Mouse (Mus musculus) forebrain, embryonic 14.5 days (tissue): ENCODE measurements at regions not wholly inside any gene's neighbourhood (a gene's known extent, or its start where the extent isn't known, plus 50 kb on each side); places are given as distances from the start of the nearest gene placed in this dataset.
A peak's percentile ranks its signal among the peaks of the same experiment; 100 is the strongest.

Experiments
- ATAC-seq: fragments of 200-750 bp; cut with Nextera tagmentation; 2 replicates; pipeline ENCODE4 v1.8.0; 2017; ENCODE audit warnings: mild to moderate bottlenecking, moderate library complexity
- DNase-seq: peaks from one replicate; pipeline ENCODE4 v3.0.0-alpha.2; 2015; ENCODE audit warnings: low spot score
- H3K27ac ChIP-seq: fragments of 300-500 bp; sonication (generic); 2 replicates; pipeline ENCODE4 v1.5.1; 2014; ENCODE audit warnings: low read depth, mild to moderate bottlenecking, control low read depth, low read length, moderate library complexity
- H3K27me3 ChIP-seq: fragments of 300-500 bp; sonication (generic); replicated peaks from 2 replicates; pipeline ENCODE4 v1.6.1; 2014; ENCODE audit warnings: low read length, control low read depth, mixed read lengths; ENCODE audit not compliant: control insufficient read depth, insufficient read depth
- H3K36me3 ChIP-seq: fragments of 300-500 bp; sonication (generic); 2 replicates; pipeline ENCODE4 v1.6.1; 2014; ENCODE audit warnings: low read length, control low read depth; ENCODE audit not compliant: control insufficient read depth, insufficient read depth
- H3K4me1 ChIP-seq: fragments of 300-500 bp; sonication (generic); 2 replicates; pipeline ENCODE4 v1.6.1; 2014; ENCODE audit warnings: antibody characterized with exemption, low read length, control low read depth; ENCODE audit not compliant: control insufficient read depth, insufficient read depth
- H3K4me2 ChIP-seq: fragments of 300-500 bp; sonication (generic); 2 replicates; pipeline ENCODE4 v1.6.1; 2014; ENCODE audit warnings: mild to moderate bottlenecking, control low read depth, low read length
- H3K4me3 ChIP-seq: fragments of 300-500 bp; sonication (generic); 2 replicates; pipeline ENCODE4 v1.5.1; 2014; ENCODE audit warnings: low read depth, low read length, control low read depth
- H3K9ac ChIP-seq: fragments of 300-500 bp; sonication (generic); 2 replicates; pipeline ENCODE4 v1.6.1; 2014; ENCODE audit warnings: mild to moderate bottlenecking, low read length, control low read depth, moderate library complexity
- H3K9me3 ChIP-seq: fragments of 300-500 bp; sonication (generic); replicated peaks from 2 replicates; pipeline ENCODE4 v1.6.1; 2016; ENCODE audit warnings: low read length, control low read depth, mixed read lengths; ENCODE audit not compliant: control insufficient read depth
- WGBS: fragments of 180-500 bp; shearing (Covaris S2); extraction: QIAGEN DNeasy Blood & Tissue Kit; methylation state at CpG from one replicate; pipeline ENCODE4 v1.1.7; 2014; 5-methylcytosine and 5-hydroxymethylcytosine counted together

DNA sequence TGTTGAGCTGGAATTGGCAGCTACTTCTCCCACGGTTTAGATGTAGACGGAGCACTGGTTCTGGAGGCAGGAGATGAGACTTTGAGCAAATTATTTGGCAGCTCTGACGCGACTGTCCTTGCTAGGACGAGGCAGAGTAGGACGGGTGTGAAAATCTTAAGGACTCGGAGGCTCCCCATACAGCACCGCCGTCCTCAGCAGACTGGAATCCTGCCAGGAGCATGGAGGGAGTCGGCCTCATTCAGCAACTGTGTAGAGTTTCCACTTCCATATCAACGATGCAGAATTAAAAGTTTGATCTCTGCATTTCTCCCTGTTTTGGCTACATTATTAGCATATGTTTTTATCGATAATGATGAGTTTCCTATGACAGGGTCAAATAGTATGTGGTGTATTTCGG, 117.7 kb upstream of the Plcz1 start:
- H3K9ac ChIP-seq = no peak overlapping the region
- H3K27ac ChIP-seq = no peak overlapping the region
- no peak overlapping the region for H3K4me3 ChIP-seq
- H3K4me2 ChIP-seq = no peak overlapping the region
- no peaks in the 10 kb centered on the region for H3K9me3 ChIP-seq
- no peaks in the 10 kb centered on the region for H3K36me3 ChIP-seq
- DNase-seq = peak; percentile 23
- WGBS = 72% methylated on average over 13 of the region's 13 CpGs
- no peak for ATAC-seq
- H3K27me3 ChIP-seq = no peaks in the 10 kb centered on the region
- H3K4me1 ChIP-seq = no peaks in the 10 kb centered on the region

DNA sequence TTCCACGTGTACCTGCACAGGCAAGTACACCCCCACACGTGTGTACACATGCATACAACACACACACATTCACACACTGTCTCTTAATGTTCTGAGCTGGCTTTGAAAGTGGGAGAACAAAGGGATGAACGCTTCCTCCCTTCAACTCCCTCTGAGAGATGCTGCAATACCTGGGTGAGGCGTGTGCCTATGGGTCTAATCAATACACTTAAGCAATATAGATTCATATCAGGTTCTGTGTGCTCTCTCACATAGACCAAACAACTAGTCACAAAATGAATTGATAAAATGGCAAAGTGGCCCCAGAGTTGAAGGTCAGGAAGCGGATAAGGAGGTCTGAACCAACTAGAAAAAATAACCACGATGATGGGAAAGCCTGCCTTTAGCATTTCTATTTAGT, 116.1 kb upstream of the Plcz1 start:
- ATAC-seq = no peak
- Histone ChIP-seq H3K4me2 (no peak overlapping the region), H3K4me3 (no peak overlapping the region), H3K9me3 (no peaks in the 10 kb centered on the region), H3K27ac (no peak overlapping the region), H3K36me3 (no peaks in the 10 kb centered on the region), H3K4me1 (no peaks in the 10 kb centered on the region), H3K9ac (no peak overlapping the region), H3K27me3 (no peaks in the 10 kb centered on the region)
- 88% methylated on average over 6 of the region's 6 CpGs for WGBS
- DNase-seq = no peak

DNA sequence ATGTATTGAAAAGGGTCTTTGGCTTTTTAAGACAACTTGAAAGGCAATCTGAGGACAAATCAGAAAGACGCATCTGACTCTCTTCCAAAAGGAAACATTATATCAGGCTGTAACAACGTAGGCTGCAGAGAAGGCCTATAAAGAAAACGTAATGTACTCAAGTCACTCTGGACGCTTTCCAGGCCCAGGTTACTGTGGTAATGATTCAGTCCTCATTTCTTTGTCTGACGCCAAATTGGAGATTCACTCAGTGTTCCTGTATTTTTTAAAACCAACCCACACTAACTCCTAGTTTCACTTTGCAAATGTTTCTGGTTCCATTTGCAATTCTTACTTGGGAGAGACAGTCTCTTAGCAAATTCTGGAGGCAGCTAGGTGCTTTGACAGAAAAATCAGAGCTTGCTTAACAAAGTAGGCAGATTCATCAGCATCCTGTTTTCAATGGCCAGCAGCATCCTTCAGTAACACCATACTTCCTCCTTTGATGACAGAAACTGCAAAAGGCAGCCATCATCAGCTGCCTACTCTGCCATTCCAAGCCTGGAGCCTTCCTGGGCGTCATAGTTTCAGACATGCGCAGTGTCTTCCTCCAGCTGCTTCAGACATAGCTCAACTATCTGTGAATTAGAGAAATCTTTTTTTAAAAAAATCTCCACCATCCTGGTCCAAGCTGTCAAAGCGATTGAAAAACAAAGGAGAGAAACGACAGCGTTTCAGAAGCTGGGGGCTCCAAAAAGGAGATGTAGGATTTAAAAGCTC, 111.3 kb upstream of the Plcz1 start:
- DNase-seq (no peak), ATAC-seq (no peak)
- WGBS = 66% methylated on average over 10 of the region's 10 CpGs
- Histone ChIP-seq H3K36me3 (no peaks in the 10 kb centered on the region), H3K27ac (no peak overlapping the region), H3K4me2 (no peak overlapping the region), H3K27me3 (no peaks in the 10 kb centered on the region), H3K4me1 (no peaks in the 10 kb centered on the region), H3K4me3 (no peak overlapping the region), H3K9me3 (no peaks in the 10 kb centered on the region), H3K9ac (no peak overlapping the region)

- Histone ChIP-seq H3K9ac (no peak overlapping the region), H3K4me1 (no peaks in the 10 kb centered on the region), H3K4me2 (no peak overlapping the region), H3K9me3 (no peaks in the 10 kb centered on the region), H3K36me3 (no peaks in the 10 kb centered on the region), H3K27me3 (no peaks in the 10 kb centered on the region), H3K27ac (no peak overlapping the region), H3K4me3 (no peak overlapping the region)
- no peak for ATAC-seq
- WGBS = 88% methylated on average over 11 of the region's 11 CpGs
- no peak for DNase-seq
Observed at GRCm38 (mm10) chr6:140148628-140149245, 107.5 kb upstream of the Plcz1 start.

GRCm38 (mm10) chr6:140148138-140148537, 106.9 kb upstream of the Plcz1 start:
- peak; percentile 79 for ATAC-seq
- DNase-seq = peak; percentile 24
- H3K27me3 ChIP-seq = no peaks in the 10 kb centered on the region
- WGBS = 43% methylated on average over 3 of the region's 3 CpGs
- no peaks in the 10 kb centered on the region for H3K9me3 ChIP-seq
- H3K9ac ChIP-seq = no peak overlapping the region
- no peaks in the 10 kb centered on the region for H3K4me1 ChIP-seq
- no peak overlapping the region for H3K4me2 ChIP-seq
- no peak overlapping the region for H3K27ac ChIP-seq
- H3K4me3 ChIP-seq = no peak overlapping the region
- H3K36me3 ChIP-seq = no peaks in the 10 kb centered on the region

- Histone ChIP-seq H3K36me3 (no peaks in the 10 kb centered on the region), H3K9ac (no peak overlapping the region), H3K4me2 (no peak overlapping the region), H3K27me3 (no peaks in the 10 kb centered on the region), H3K4me1 (no peaks in the 10 kb centered on the region), H3K27ac (no peak overlapping the region), H3K9me3 (no peaks in the 10 kb centered on the region), H3K4me3 (no peak overlapping the region)
- ATAC-seq = no peak
- DNase-seq = no peak
- 88% methylated on average over 6 of the region's 6 CpGs for WGBS
Observed at GRCm38 (mm10) chr6:140147711-140148110, 106.5 kb upstream of the Plcz1 start.

DNA sequence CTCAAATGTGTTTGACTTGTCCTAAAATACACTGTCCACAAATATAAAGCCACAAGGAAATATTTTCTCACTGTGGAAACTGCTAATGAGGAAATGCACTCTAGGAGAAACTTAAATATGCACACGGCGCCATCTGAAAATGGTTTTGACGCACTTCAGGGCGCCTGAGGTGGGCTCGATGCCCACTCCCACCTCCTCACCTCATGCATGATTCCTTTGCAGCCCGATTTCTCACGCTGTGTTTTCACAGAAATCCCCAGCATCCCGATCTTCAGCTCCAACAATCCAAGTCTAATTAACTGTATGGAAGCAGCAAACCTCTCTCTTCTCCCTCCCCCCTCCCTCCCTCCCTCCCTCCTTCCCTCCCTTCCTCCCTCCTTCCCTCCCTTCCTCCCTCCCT, 92.5 kb upstream of the Plcz1 start:
- H3K36me3 ChIP-seq = no peaks in the 10 kb centered on the region
- H3K9me3 ChIP-seq = no peaks in the 10 kb centered on the region
- H3K27me3 ChIP-seq = no peaks in the 10 kb centered on the region
- DNase-seq (no peak), ATAC-seq (no peak)
- H3K4me3 ChIP-seq = no peak overlapping the region
- 71% methylated on average over 8 of the region's 8 CpGs for WGBS
- H3K4me1 ChIP-seq = no peaks in the 10 kb centered on the region
- no peak overlapping the region for H3K9ac ChIP-seq
- H3K4me2 ChIP-seq = no peak overlapping the region
- no peak overlapping the region for H3K27ac ChIP-seq

- Histone ChIP-seq H3K4me1 (no peaks in the 10 kb centered on the region), H3K4me3 (no peak overlapping the region), H3K27ac (no peak overlapping the region), H3K9ac (no peak overlapping the region), H3K27me3 (no peaks in the 10 kb centered on the region), H3K9me3 (no peaks in the 10 kb centered on the region), H3K4me2 (no peak overlapping the region), H3K36me3 (no peaks in the 10 kb centered on the region)
- 91% methylated on average over 7 of the region's 7 CpGs for WGBS
- DNase-seq (no peak), ATAC-seq (no peak)
Observed at GRCm38 (mm10) chr6:140126645-140127044, 85.4 kb upstream of the Plcz1 start.

GRCm38 (mm10) chr6:140114024-140114423, 72.8 kb upstream of the Plcz1 start:
- Histone ChIP-seq H3K27me3 (no peaks in the 10 kb centered on the region), H3K4me3 (no peak overlapping the region), H3K27ac (no peak overlapping the region), H3K36me3 (no peaks in the 10 kb centered on the region), H3K9me3 (no peaks in the 10 kb centered on the region), H3K4me1 (no peaks in the 10 kb centered on the region), H3K9ac (no peak overlapping the region), H3K4me2 (no peak overlapping the region)
- no peak for ATAC-seq
- no peak for DNase-seq
- 91% methylated on average over 2 of the region's 2 CpGs for WGBS
